Mouse (Mus musculus) ES-E14 (cell line): ENCODE measurements around the gene Serpinh1. TPM values are rescaled to one million over a fixed set of nuclear protein-coding genes. Genes with fewer than 3 reads are reported as not detected.

Experiments
- DNase-seq: peaks from one replicate; pipeline ENCODE4 v3.0.0-alpha.2; 2013; ENCODE audit warnings: low read depth, low spot score
- H3K27ac ChIP-seq: 2 replicates; pipeline ENCODE4 v1.5.1; 2012; ENCODE audit warnings: low read depth, mild to moderate bottlenecking, low read length, moderate library complexity, mixed read lengths; ENCODE audit not compliant: poor library complexity, insufficient read depth, severe bottlenecking
- H3K36me3 ChIP-seq: 2 replicates; pipeline ENCODE4 v1.6.1; 2012; ENCODE audit warnings: mild to moderate bottlenecking, low read length, moderate library complexity, mixed read lengths; ENCODE audit not compliant: control insufficient read depth, poor library complexity, insufficient read depth, severe bottlenecking
- H3K4me1 ChIP-seq, 2 experiments: fragments of 150-350 bp in 1 of 2; sonication (generic) in 1 of 2; 2 replicates each; pipeline ENCODE4 v1.6.1; 2012; ENCODE audit warnings: low read length in 2 of 2, mild to moderate bottlenecking in 1 of 2, mixed read lengths in 1 of 2; ENCODE audit not compliant: control insufficient read depth in 2 of 2, insufficient read depth in 2 of 2, poor library complexity in 1 of 2
- H3K4me3 ChIP-seq, 2 experiments: fragments of 150-350 bp in 1 of 2; sonication (generic) in 1 of 2; 2 replicates each; pipeline ENCODE4 v1.5.1; 2012; ENCODE audit warnings: low read length in 2 of 2, low read depth in 1 of 2, mild to moderate bottlenecking in 1 of 2, mixed read lengths in 1 of 2; ENCODE audit not compliant: insufficient read depth in 1 of 2, poor library complexity in 1 of 2, severe bottlenecking in 1 of 2
- H3K9ac ChIP-seq: 2 replicates; pipeline ENCODE4 v1.6.1; 2012; ENCODE audit warnings: low read depth, mild to moderate bottlenecking, low read length, mixed read lengths; ENCODE audit not compliant: poor library complexity, insufficient read depth, severe bottlenecking
- H3K9me3 ChIP-seq: fragments of 150-350 bp; sonication (generic); 2 replicates; pipeline ENCODE4 v1.6.1; 2012; ENCODE audit warnings: low read depth, mild to moderate bottlenecking, low read length; ENCODE audit not compliant: control insufficient read depth, insufficient read depth
- CHD2 ChIP-seq: IDR thresholded peaks from 2 replicates; pipeline ENCODE4 v1.6.1; 2014; ENCODE audit warnings: mild to moderate bottlenecking, low read depth, low read length, inconsistent platforms
- HCFC1 ChIP-seq: IDR thresholded peaks from 2 replicates; pipeline ENCODE4 v1.6.1; 2012; ENCODE audit warnings: low read length, inconsistent platforms, borderline replicate concordance; ENCODE audit not compliant: insufficient read depth
- MAFK ChIP-seq: IDR thresholded peaks from 2 replicates; pipeline ENCODE4 v1.6.1; 2014; ENCODE audit warnings: mild to moderate bottlenecking, low read depth, low read length, inconsistent platforms; ENCODE audit not compliant: insufficient read depth
- ZC3H11A ChIP-seq: IDR thresholded peaks from 2 replicates; pipeline ENCODE4 v1.6.1; 2012; ENCODE audit warnings: low read depth, mild to moderate bottlenecking, inconsistent platforms, low read length, borderline replicate concordance
- ZNF384 ChIP-seq: IDR thresholded peaks from 2 replicates; pipeline ENCODE4 v1.6.1; 2012; ENCODE audit warnings: low read depth, low read length, inconsistent platforms
- in situ Hi-C, 2 experiments: fragments of 600-800 bp; cut with MboI; formaldehyde crosslinking; loops; one replicate each; pipeline ENCODE4 v1.15.1; 2025; ENCODE audit warnings: low sequenced_read_pairs in 2 of 2, inconsistent platforms in 1 of 2; ENCODE audit not compliant: unreplicated experiment in 2 of 2
- total RNA-seq: library from RNA; depleted of rRNA; stranded (reverse); fragments of 300-350 nt; gene quantifications from 2 replicates; pipeline ENCODE4 v1.2.3, GENCODE M21; 2012

The Serpinh1 gene
- total RNA-seq, 1 experiment = 500 TPM

DNA sequence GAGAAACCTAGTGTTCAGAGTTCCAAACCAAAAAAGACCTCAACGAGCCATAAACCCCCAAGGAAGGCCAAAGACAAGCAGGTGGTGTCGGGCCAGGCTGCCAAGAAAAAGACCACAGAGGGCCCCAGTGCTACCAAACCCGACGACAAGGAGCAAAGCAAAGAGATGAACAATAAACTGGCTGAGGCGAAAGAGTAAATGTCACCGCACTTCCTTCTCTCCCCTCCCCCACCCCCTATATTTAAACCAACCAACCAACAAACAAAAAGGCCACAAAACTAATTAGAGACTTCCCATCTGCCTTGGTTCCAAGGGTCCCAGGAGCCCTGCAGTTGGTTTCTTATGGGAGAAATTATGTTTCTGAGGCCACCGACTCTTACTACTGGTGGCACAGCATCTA lies 35.6 kb downstream of the Serpinh1 start:
- Histone ChIP-seq H3K4me1 (peaks cover 0 to 3% of the 10 kb centered on the region in 2 experiments; a peak in 1 of 4 replicates), H3K36me3 (0 out of 2 replicates have a peak, but pooled peaks cover 4% of the 10 kb centered on the region), H3K4me3 (no peak overlapping the region), H3K9me3 (no peaks in the 10 kb centered on the region), H3K9ac (no peak overlapping the region), H3K27ac (no peak overlapping the region)
- TF ChIP-seq ZNF384 (no peak), MAFK (no peak), HCFC1 (no peak), ZC3H11A (no peak), CHD2 (no peak)
- DNase-seq = no peak
- in situ Hi-C loops = no loop called here

GRCm38 (mm10) chr7:99316207-99316606 lies 36.8 kb downstream of the Serpinh1 start:
- 0 out of 2 replicates have a peak, but pooled peaks cover 4% of the 10 kb centered on the region for H3K36me3 ChIP-seq
- TF ChIP-seq HCFC1 (no peak), CHD2 (no peak)
- H3K4me3 ChIP-seq = no peak overlapping the region
- DNase-seq = no peak
- H3K27ac ChIP-seq = no peak overlapping the region
- peaks cover 0 to 2% of the 10 kb centered on the region in 2 experiments; a peak in 1 of 4 replicates for H3K4me1 ChIP-seq
- H3K9ac ChIP-seq = no peak overlapping the region
- in situ Hi-C loops = no loop called here
- H3K9me3 ChIP-seq = no peaks in the 10 kb centered on the region

DNA sequence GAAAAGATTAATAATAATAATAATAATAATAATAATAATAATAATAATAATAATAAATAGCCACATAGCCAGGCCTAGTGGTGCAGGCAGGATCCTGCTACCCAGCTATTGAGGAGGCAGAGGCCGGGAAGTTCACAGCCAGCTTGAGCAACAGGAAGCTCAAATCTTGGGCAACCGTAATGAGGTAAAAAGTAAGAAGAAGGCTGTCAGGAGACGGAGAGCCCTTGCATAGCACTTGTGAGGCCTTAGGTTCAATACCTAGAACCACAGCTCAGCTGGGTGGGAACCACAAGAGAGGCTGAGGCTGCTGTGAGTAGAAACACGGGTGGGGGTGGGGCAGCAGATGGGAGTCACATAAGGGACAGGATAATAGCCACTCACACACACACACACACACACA lies 38.5 kb downstream of the Serpinh1 start:
- TF ChIP-seq ZC3H11A (no peak), MAFK (no peak)
- Histone ChIP-seq H3K9me3 (no peaks in the 10 kb centered on the region), H3K4me3 (no peak overlapping the region), H3K4me1 (no peaks in the 10 kb centered on the region), H3K9ac (no peak overlapping the region), H3K27ac (no peak overlapping the region), H3K36me3 (0 out of 2 replicates have a peak, but pooled peaks cover 4% of the 10 kb centered on the region)
- no peak for DNase-seq
- in situ Hi-C loops = no loop called here

DNA sequence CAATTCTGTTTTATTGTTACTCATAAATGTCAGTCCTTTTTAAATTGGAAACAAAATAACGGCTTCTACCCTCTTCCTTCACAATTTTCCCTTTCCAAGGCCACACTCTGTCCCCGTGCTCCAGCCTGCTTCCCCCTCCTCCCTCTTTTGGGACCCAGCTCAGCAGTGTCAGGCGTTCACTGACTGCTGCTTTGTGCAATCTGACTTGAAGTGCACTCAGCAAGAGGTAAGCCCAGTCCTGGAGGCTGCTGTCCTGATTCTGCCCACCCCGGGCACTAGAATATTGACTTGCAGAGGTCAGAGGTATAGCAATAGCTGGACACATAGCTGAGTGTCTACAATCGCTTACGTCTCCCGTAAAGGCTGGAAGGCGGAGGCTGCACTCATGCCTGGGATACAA lies 39.8 kb downstream of the Serpinh1 start:
- 0 out of 2 replicates have a peak, but pooled peaks cover 4% of the 10 kb centered on the region for H3K36me3 ChIP-seq
- no peak for DNase-seq
- H3K27ac ChIP-seq = no peak overlapping the region
- no peak overlapping the region for H3K9ac ChIP-seq
- no peak for TF ChIP-seq ZNF384
- no peaks in the 10 kb centered on the region for H3K9me3 ChIP-seq
- no peak overlapping the region for H3K4me3 ChIP-seq
- in situ Hi-C loops = no loop called here
- no peaks in the 10 kb centered on the region for H3K4me1 ChIP-seq

DNA sequence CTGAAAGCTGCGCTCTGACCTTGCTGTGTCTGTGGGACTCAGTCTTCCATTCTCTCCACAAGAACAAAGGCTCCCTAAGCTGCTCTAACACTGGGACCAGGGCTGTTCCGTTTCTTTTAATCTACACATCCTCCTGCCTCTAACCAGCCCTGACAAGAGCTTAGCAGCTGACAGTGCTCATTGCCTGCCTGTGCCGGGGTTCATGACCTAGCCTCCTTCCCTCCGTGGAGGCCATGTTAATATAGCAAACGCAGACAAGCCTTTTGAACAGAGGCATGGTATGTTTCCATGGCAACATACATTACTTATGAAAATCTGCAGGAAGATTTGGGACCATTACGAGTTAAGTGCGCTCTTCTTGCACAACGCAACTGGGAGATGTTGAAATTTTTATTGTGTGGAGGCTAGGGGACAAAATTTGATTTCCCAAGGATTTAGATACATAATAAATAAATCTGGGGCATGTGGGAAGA lies 40.3 kb downstream of the Serpinh1 start:
- Histone ChIP-seq H3K4me1 (no peaks in the 10 kb centered on the region), H3K36me3 (0 out of 2 replicates have a peak, but pooled peaks cover 4% of the 10 kb centered on the region), H3K9ac (no peak overlapping the region), H3K27ac (no peak overlapping the region), H3K4me3 (no peak overlapping the region), H3K9me3 (no peaks in the 10 kb centered on the region)
- DNase-seq = no peak
- in situ Hi-C loops = no loop called here
- no peak for TF ChIP-seq ZC3H11A
- TF ChIP-seq MAFK = no peak
- no peak for TF ChIP-seq HCFC1
- no peak for TF ChIP-seq ZNF384
- TF ChIP-seq CHD2 = no peak
